Mouse (Mus musculus) heart, adult 2 months (tissue): ENCODE data around the gene Stag1.

Experiments used
- CTCF ChIP-seq: fragments of 200-600 bp; IDR thresholded peaks from 2 replicates; pipeline ENCODE4 v1.8.1; 2022; ENCODE audit warnings: antibody characterized with exemption, mild to moderate bottlenecking, moderate library complexity
- EP300 ChIP-seq: fragments of 200-500 bp; IDR thresholded peaks from 2 replicates; pipeline ENCODE4 v1.6.1; 2011; ENCODE audit warnings: low read depth, low read length, control low read depth; ENCODE audit not compliant: insufficient read depth
- POLR2A ChIP-seq: fragments of 200-500 bp; IDR thresholded peaks from 2 replicates; pipeline ENCODE4 v1.6.1; 2011; ENCODE audit warnings: mild to moderate bottlenecking, low read depth, low read length, control low read depth; ENCODE audit not compliant: insufficient read depth

- TF ChIP-seq POLR2A: no peak
- no peak for TF ChIP-seq CTCF
- no peak for TF ChIP-seq EP300
These were observed 38.6 kb upstream of the Stag1 start for GRCm38 (mm10) chr9:100558991-100559390.
